Mouse (Mus musculus) heart, adult 2 months (tissue): Measurements from ENCODE around the gene Rubcn.

Experiments
- CTCF ChIP-seq: fragments of 200-600 bp; IDR thresholded peaks from 2 replicates; pipeline ENCODE4 v1.8.1; 2022; ENCODE audit warnings: antibody characterized with exemption, mild to moderate bottlenecking, moderate library complexity
- EP300 ChIP-seq: fragments of 200-500 bp; IDR thresholded peaks from 2 replicates; pipeline ENCODE4 v1.6.1; 2011; ENCODE audit warnings: low read depth, low read length, control low read depth; ENCODE audit not compliant: insufficient read depth
- POLR2A ChIP-seq: fragments of 200-500 bp; IDR thresholded peaks from 2 replicates; pipeline ENCODE4 v1.6.1; 2011; ENCODE audit warnings: mild to moderate bottlenecking, low read depth, low read length, control low read depth; ENCODE audit not compliant: insufficient read depth

- no peak for TF ChIP-seq POLR2A
- TF ChIP-seq CTCF, result no peak
- no peak for TF ChIP-seq EP300
These were observed 28.3 kb downstream of the Rubcn start for GRCm38 (mm10) chr16:32849042-32849830.
